Mouse (Mus musculus) forebrain, embryonic 13.5 days (tissue): ENCODE results near the gene Rab11b. TPM values are rescaled to one million over a fixed set of nuclear protein-coding genes. Genes with fewer than 3 reads are reported as not detected.

Experiments
- ATAC-seq: fragments of 200-750 bp; cut with Nextera tagmentation; 2 replicates; pipeline ENCODE4 v1.8.0; 2017
- H3K27ac ChIP-seq: fragments of 300-500 bp; sonication (generic); 2 replicates; pipeline ENCODE4 v1.5.1; 2015; ENCODE audit warnings: inconsistent platforms, mild to moderate bottlenecking, moderate library complexity
- H3K27me3 ChIP-seq: fragments of 300-500 bp; sonication (generic); 2 replicates; pipeline ENCODE4 v1.6.1; 2015; ENCODE audit warnings: mild to moderate bottlenecking, inconsistent platforms
- H3K36me3 ChIP-seq: fragments of 300-500 bp; sonication (generic); 2 replicates; pipeline ENCODE4 v1.6.1; 2015; ENCODE audit warnings: mild to moderate bottlenecking, inconsistent platforms; ENCODE audit not compliant: poor library complexity, severe bottlenecking
- H3K4me1 ChIP-seq: fragments of 300-500 bp; sonication (generic); 2 replicates; pipeline ENCODE4 v1.6.1; 2015; ENCODE audit warnings: inconsistent platforms
- H3K4me2 ChIP-seq: fragments of 300-500 bp; sonication (generic); 2 replicates; pipeline ENCODE4 v1.6.1; 2015; ENCODE audit warnings: inconsistent platforms, mild to moderate bottlenecking, moderate library complexity
- H3K4me3 ChIP-seq: fragments of 300-500 bp; sonication (generic); 2 replicates; pipeline ENCODE4 v1.5.1; 2015; ENCODE audit warnings: mild to moderate bottlenecking, inconsistent platforms
- H3K9ac ChIP-seq: fragments of 300-500 bp; sonication (generic); 2 replicates; pipeline ENCODE4 v1.6.1; 2015; ENCODE audit warnings: mild to moderate bottlenecking, inconsistent platforms
- H3K9me3 ChIP-seq: fragments of 300-500 bp; sonication (generic); replicated peaks from 2 replicates; pipeline ENCODE4 v1.6.1; 2016; ENCODE audit warnings: inconsistent platforms
- WGBS: fragments of 180-500 bp; shearing (Covaris S2); methylation state at CpG from one replicate; pipeline ENCODE4 v1.1.7; 2015; 5-methylcytosine and 5-hydroxymethylcytosine counted together
- polyA plus RNA-seq: library from polyadenylated mRNA; unstranded; fragments of >200 nt; fragmentation: Nextera tagmentation; extraction: Ambion mirVana; gene quantifications from 2 replicates; pipeline ENCODE4 v1.2.1, GENCODE M21; 2015

The Rab11b gene
- polyA plus RNA-seq, 1 experiment from 2014 or later: 441 TPM

GRCm38 (mm10) chr17:33782067-33782466 is 21.7 kb upstream of the Rab11b start:
- Histone ChIP-seq H3K9me3 (no peaks in the 10 kb centered on the region), H3K36me3 (no peaks in the 10 kb centered on the region), H3K4me2 (peak overlapping the region; percentile 85), H3K4me3 (peak overlapping the region; percentile 46; the same call in 1 of the 2 replicates), H3K9ac (no peak overlapping the region), H3K27ac (no peak overlapping the region), H3K4me1 (peaks cover 35% of the 10 kb centered on the region), H3K27me3 (peaks cover 10% of the 10 kb centered on the region; the same call in 1 of the 2 replicates)
- no peak for ATAC-seq
- 56% methylated on average over 4 of the region's 4 CpGs for WGBS

- no peaks in the 10 kb centered on the region for H3K36me3 ChIP-seq
- H3K4me1 ChIP-seq: peaks cover 35% of the 10 kb centered on the region
- 1% methylated on average over 50 of the region's 50 CpGs for WGBS
- no peak within 1 kb of the TSS for H3K27ac ChIP-seq
- peak; percentile 85 for ATAC-seq
- peaks cover 10% of the 10 kb centered on the region; the same call in 1 of the 2 replicates for H3K27me3 ChIP-seq
- no peaks in the 10 kb centered on the region for H3K9me3 ChIP-seq
- H3K9ac ChIP-seq: peak within 1 kb of the TSS; percentile 58
- H3K4me3 ChIP-seq: peak within 1 kb of the TSS; percentile 46
- H3K4me2 ChIP-seq: peak within 1 kb of the TSS; percentile 85
Measured at GRCm38 (mm10) chr17:33781124-33781977, 21.0 kb upstream of the Rab11b start, which contains the start of gene Angptl4. TSS of gene Angptl4 (minus strand) at chr17:33781830.

- H3K4me3 ChIP-seq: no peak overlapping the region
- WGBS: 91% methylated on average over 5 of the region's 5 CpGs
- H3K27me3 ChIP-seq: peaks cover 10% of the 10 kb centered on the region; the same call in 1 of the 2 replicates
- no peaks in the 10 kb centered on the region for H3K9me3 ChIP-seq
- no peak overlapping the region for H3K27ac ChIP-seq
- peak overlapping the region; percentile 85 for H3K4me2 ChIP-seq
- no peak overlapping the region for H3K9ac ChIP-seq
- no peaks in the 10 kb centered on the region for H3K36me3 ChIP-seq
- peaks cover 35% of the 10 kb centered on the region for H3K4me1 ChIP-seq
- no peak for ATAC-seq
Measured at GRCm38 (mm10) chr17:33780431-33780830, 20.1 kb upstream of the Rab11b start.

- WGBS: 90% methylated on average over 5 of the region's 5 CpGs
- no peaks in the 10 kb centered on the region for H3K9me3 ChIP-seq
- no peak for ATAC-seq
- no peaks in the 10 kb centered on the region for H3K36me3 ChIP-seq
- peaks cover 10% of the 10 kb centered on the region; the same call in 1 of the 2 replicates for H3K27me3 ChIP-seq
- H3K4me2 ChIP-seq: peak overlapping the region; percentile 16; the same call in 1 of the 2 replicates
- H3K9ac ChIP-seq: no peak overlapping the region
- H3K27ac ChIP-seq: no peak overlapping the region
- H3K4me3 ChIP-seq: no peak overlapping the region
- peaks cover 35% of the 10 kb centered on the region for H3K4me1 ChIP-seq
Measured at GRCm38 (mm10) chr17:33779967-33780295, 19.6 kb upstream of the Rab11b start.

- peaks cover 35% of the 10 kb centered on the region for H3K4me1 ChIP-seq
- peak overlapping the region; percentile 16 for H3K4me2 ChIP-seq
- ATAC-seq: peak; percentile 67; the same call in 1 of the 2 replicates
- no peak overlapping the region for H3K4me3 ChIP-seq
- 64% methylated on average over 9 of the region's 9 CpGs for WGBS
- H3K27ac ChIP-seq: 0 out of 2 replicates have a peak overlapping the region, but pooled peaks have one; percentile 10
- H3K9me3 ChIP-seq: no peaks in the 10 kb centered on the region
- peaks cover 10% of the 10 kb centered on the region; the same call in 1 of the 2 replicates for H3K27me3 ChIP-seq
- H3K36me3 ChIP-seq: no peaks in the 10 kb centered on the region
- H3K9ac ChIP-seq: no peak overlapping the region
Measured at GRCm38 (mm10) chr17:33779271-33779966, 19.1 kb upstream of the Rab11b start.

GRCm38 (mm10) chr17:33775287-33775686 is 15.0 kb upstream of the Rab11b start:
- Histone ChIP-seq H3K4me1 (peaks cover 18% of the 10 kb centered on the region), H3K9me3 (no peaks in the 10 kb centered on the region), H3K27me3 (no peaks in the 10 kb centered on the region), H3K4me3 (no peak overlapping the region), H3K27ac (no peak overlapping the region), H3K36me3 (no peaks in the 10 kb centered on the region), H3K9ac (no peak overlapping the region), H3K4me2 (no peak overlapping the region)
- WGBS: over 99% methylated on average over 4 of the region's 4 CpGs
- no peak for ATAC-seq

- H3K27ac ChIP-seq: no peak overlapping the region
- no peak overlapping the region for H3K4me2 ChIP-seq
- H3K4me3 ChIP-seq: no peak overlapping the region
- no peaks in the 10 kb centered on the region for H3K36me3 ChIP-seq
- no peaks in the 10 kb centered on the region for H3K27me3 ChIP-seq
- ATAC-seq: no peak
- peaks cover 13% of the 10 kb centered on the region for H3K4me1 ChIP-seq
- H3K9me3 ChIP-seq: no peaks in the 10 kb centered on the region
- no peak overlapping the region for H3K9ac ChIP-seq
- WGBS: 91% methylated on average over 8 of the region's 8 CpGs
Measured at GRCm38 (mm10) chr17:33774573-33775155, 14.3 kb upstream of the Rab11b start.

- no peak overlapping the region for H3K27ac ChIP-seq
- ATAC-seq: no peak
- H3K9me3 ChIP-seq: no peaks in the 10 kb centered on the region
- no peak overlapping the region for H3K9ac ChIP-seq
- 90% methylated on average over 6 of the region's 6 CpGs for whole genome bisulfite sequencing
- no peaks in the 10 kb centered on the region for H3K27me3 ChIP-seq
- no peak overlapping the region for H3K4me3 ChIP-seq
- H3K4me1 ChIP-seq: peaks cover 6% of the 10 kb centered on the region
- H3K4me2 ChIP-seq: no peak overlapping the region
- no peaks in the 10 kb centered on the region for H3K36me3 ChIP-seq
Measured at GRCm38 (mm10) chr17:33773871-33774572, 13.7 kb upstream of the Rab11b start.

GRCm38 (mm10) chr17:33773426-33773825 is 13.1 kb upstream of the Rab11b start:
- Histone ChIP-seq H3K4me2 (no peak overlapping the region), H3K9ac (no peak overlapping the region), H3K4me3 (no peak overlapping the region), H3K4me1 (0 out of 2 replicates have a peak, but pooled peaks cover under 1% of the 10 kb centered on the region), H3K36me3 (no peaks in the 10 kb centered on the region), H3K27ac (no peak overlapping the region), H3K9me3 (no peaks in the 10 kb centered on the region), H3K27me3 (no peaks in the 10 kb centered on the region)
- ATAC-seq: no peak
- WGBS: 82% methylated on average over 6 of the region's 6 CpGs

GRCm38 (mm10) chr17:33771617-33772016 is 11.3 kb upstream of the Rab11b start:
- Histone ChIP-seq H3K4me3 (no peak overlapping the region), H3K27me3 (no peaks in the 10 kb centered on the region; the same call in 1 of the 2 replicates), H3K9me3 (no peaks in the 10 kb centered on the region), H3K4me1 (no peaks in the 10 kb centered on the region), H3K36me3 (no peaks in the 10 kb centered on the region), H3K27ac (no peak overlapping the region), H3K9ac (no peak overlapping the region), H3K4me2 (no peak overlapping the region)
- 94% methylated on average over 4 of the region's 4 CpGs for WGBS
- ATAC-seq: no peak

GRCm38 (mm10) chr17:33766389-33766788 is 6.1 kb upstream of the Rab11b start:
- Histone ChIP-seq H3K27me3 (no peaks in the 10 kb centered on the region; the same call in 1 of the 2 replicates), H3K4me3 (no peak overlapping the region), H3K9me3 (no peaks in the 10 kb centered on the region), H3K4me1 (no peaks in the 10 kb centered on the region), H3K27ac (no peak overlapping the region), H3K9ac (no peak overlapping the region), H3K4me2 (no peak overlapping the region), H3K36me3 (no peaks in the 10 kb centered on the region)
- WGBS: 76% methylated on average over 3 of the region's 3 CpGs
- no peak for ATAC-seq
